Mouse (Mus musculus): ENCODE data around the gene Pus7. TPM values are rescaled to one million over a fixed set of nuclear protein-coding genes. Genes with fewer than 3 reads are reported as not detected.

Pus7 gene
- total and polyA plus RNA-seq, 2 experiments from 2014 or later: 13.4 to 13.7 TPM

- ATAC-seq (ENCODE audit: low FRiP score): no peak
- H3K9me3 ChIP-seq (ENCODE audit: low read length): no peaks in the 10 kb centered on the region
- no peak overlapping the region for H3K27ac ChIP-seq (ENCODE audit: low read depth, low read length)
- no peak for TF ChIP-seq CTCF (IDR thresholded peaks at IDR 0.05)
- 55% methylated on average over 8 of the region's 8 CpGs for WGBS
- H3K4me3 ChIP-seq (ENCODE audit: low read depth, low read length): peak overlapping the region; percentile 75
- H3K4me1 ChIP-seq (ENCODE audit: insufficient read depth, low read length): no peaks in the 10 kb centered on the region
- no peaks in the 10 kb centered on the region for H3K27me3 ChIP-seq (ENCODE audit: insufficient read depth, low read length)
- DNase-seq (ENCODE audit: low spot score): no peak
- no peaks in the 10 kb centered on the region for H3K36me3 ChIP-seq (ENCODE audit: insufficient read depth, low read length)
- peak overlapping the region; percentile 46 for H3K4me2 ChIP-seq (ENCODE audit: low read depth, low read length, poor library complexity, severe bottlenecking)
- no peak overlapping the region for H3K9ac ChIP-seq (replicated peaks; ENCODE audit: low read length, poor library complexity, severe bottlenecking)
Measured at GRCm38 (mm10) chr5:23782051-23782810, 1.3 kb downstream of the Pus7 start.

DNA sequence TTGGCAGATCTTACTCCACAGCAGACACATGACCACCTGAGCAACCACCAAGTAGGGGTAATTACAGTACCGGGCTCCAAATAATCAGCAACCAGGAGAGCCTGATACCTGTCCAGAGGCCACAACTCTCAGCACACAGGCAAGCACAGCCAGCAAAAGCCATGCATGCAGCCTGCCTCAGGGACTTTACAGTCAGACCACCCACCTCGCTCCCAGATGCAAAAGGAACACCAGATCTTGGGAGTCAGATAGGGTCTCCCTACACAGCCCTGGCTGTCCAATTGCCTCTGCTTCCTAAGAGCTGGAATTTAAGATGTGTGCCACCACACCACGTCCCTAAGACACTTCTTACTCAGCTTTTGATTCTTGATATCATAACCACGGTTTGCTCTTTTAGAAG, 2.3 kb downstream of the Pus7 start:
- Histone ChIP-seq H3K36me3 (ENCODE audit: insufficient read depth, low read length) (no peaks in the 10 kb centered on the region), H3K9me3 (ENCODE audit: low read length) (no peaks in the 10 kb centered on the region), H3K9ac (replicated peaks; ENCODE audit: low read length, poor library complexity, severe bottlenecking) (no peak overlapping the region), H3K4me1 (ENCODE audit: insufficient read depth, low read length) (no peaks in the 10 kb centered on the region), H3K27me3 (ENCODE audit: insufficient read depth, low read length) (no peaks in the 10 kb centered on the region), H3K27ac (ENCODE audit: low read depth, low read length) (no peak overlapping the region), H3K4me3 (ENCODE audit: low read depth, low read length) (no peak overlapping the region), H3K4me2 (ENCODE audit: low read depth, low read length, poor library complexity, severe bottlenecking) (no peak overlapping the region)
- 97% methylated on average over 4 of the region's 4 CpGs for WGBS
- TF ChIP-seq CTCF (IDR thresholded peaks at IDR 0.05): no peak
- DNase-seq (ENCODE audit: low spot score) (no peak), ATAC-seq (ENCODE audit: low FRiP score) (no peak)

DNA sequence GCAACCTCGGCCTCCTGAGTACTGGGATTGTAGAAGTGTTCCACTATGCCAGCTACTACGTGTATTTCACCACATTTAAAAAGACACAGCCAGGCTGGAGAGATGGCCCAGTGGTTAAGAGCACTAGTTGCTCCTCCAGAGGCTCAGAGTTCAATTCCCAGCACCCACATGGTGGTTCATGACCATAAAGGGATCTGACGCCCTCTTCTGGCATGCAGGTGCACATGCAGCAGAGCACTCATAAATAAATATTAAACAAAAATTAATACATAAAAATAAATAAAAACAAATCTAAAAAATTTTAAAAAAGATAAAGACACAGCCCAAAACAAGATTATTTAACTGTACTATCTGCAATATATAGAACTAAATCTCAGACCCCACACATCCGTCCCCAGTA, 3.0 kb downstream of the Pus7 start:
- no peaks in the 10 kb centered on the region for H3K9me3 ChIP-seq (ENCODE audit: low read length)
- WGBS: 90% methylated on average over 4 of the region's 4 CpGs
- H3K36me3 ChIP-seq (ENCODE audit: insufficient read depth, low read length): no peaks in the 10 kb centered on the region
- no peak overlapping the region for H3K4me3 ChIP-seq (ENCODE audit: low read depth, low read length)
- H3K9ac ChIP-seq (replicated peaks; ENCODE audit: low read length, poor library complexity, severe bottlenecking): no peak overlapping the region
- no peak for DNase-seq (ENCODE audit: low spot score)
- H3K4me2 ChIP-seq (ENCODE audit: low read depth, low read length, poor library complexity, severe bottlenecking): no peak overlapping the region
- no peaks in the 10 kb centered on the region for H3K27me3 ChIP-seq (ENCODE audit: insufficient read depth, low read length)
- no peak overlapping the region for H3K27ac ChIP-seq (ENCODE audit: low read depth, low read length)
- H3K4me1 ChIP-seq (ENCODE audit: insufficient read depth, low read length): no peaks in the 10 kb centered on the region
- peak; percentile 26; the same call in 1 of the 2 replicates for TF ChIP-seq CTCF (IDR thresholded peaks at IDR 0.05)
- no peak for ATAC-seq (ENCODE audit: low FRiP score)

GRCm38 (mm10) chr5:23774186-23774585, 9.3 kb downstream of the Pus7 start:
- H3K4me2 ChIP-seq (ENCODE audit: low read depth, low read length, poor library complexity, severe bottlenecking): no peak overlapping the region
- DNase-seq (ENCODE audit: low spot score) (no peak), ATAC-seq (ENCODE audit: low FRiP score) (no peak)
- H3K36me3 ChIP-seq (ENCODE audit: insufficient read depth, low read length): peaks cover 14% of the 10 kb centered on the region
- no peak overlapping the region for H3K9ac ChIP-seq (replicated peaks; ENCODE audit: low read length, poor library complexity, severe bottlenecking)
- H3K27ac ChIP-seq (ENCODE audit: low read depth, low read length): no peak overlapping the region
- H3K27me3 ChIP-seq (ENCODE audit: insufficient read depth, low read length): no peaks in the 10 kb centered on the region
- WGBS: 87% methylated on average over 6 of the region's 6 CpGs
- no peak for TF ChIP-seq CTCF (IDR thresholded peaks at IDR 0.05)
- H3K9me3 ChIP-seq (ENCODE audit: low read length): no peaks in the 10 kb centered on the region
- H3K4me1 ChIP-seq (ENCODE audit: insufficient read depth, low read length): no peaks in the 10 kb centered on the region
- H3K4me3 ChIP-seq (ENCODE audit: low read depth, low read length): no peak overlapping the region

DNA sequence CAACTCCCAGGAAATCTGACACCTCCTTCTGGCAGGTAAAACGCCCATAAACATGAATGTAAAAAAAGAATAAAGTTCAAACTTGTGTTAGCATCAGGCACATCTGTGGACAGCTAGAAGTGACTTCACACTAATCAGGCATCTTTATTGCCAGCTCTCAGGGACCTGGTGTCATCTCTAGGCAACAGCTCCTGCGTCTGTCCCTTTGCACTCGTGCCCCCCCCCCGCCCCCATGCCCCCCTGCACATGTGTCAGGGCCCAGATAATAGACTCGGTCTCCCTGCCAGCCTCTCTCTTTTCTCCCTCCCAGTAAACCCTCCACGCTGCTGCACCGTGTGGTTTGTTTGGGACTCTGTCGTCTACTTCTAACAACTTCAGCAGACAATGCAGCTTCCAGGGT, 12.4 kb downstream of the Pus7 start:
- H3K9ac ChIP-seq (replicated peaks; ENCODE audit: low read length, poor library complexity, severe bottlenecking): no peak overlapping the region
- no peaks in the 10 kb centered on the region for H3K9me3 ChIP-seq (ENCODE audit: low read length)
- H3K27me3 ChIP-seq (ENCODE audit: insufficient read depth, low read length): no peaks in the 10 kb centered on the region
- DNase-seq (ENCODE audit: low spot score) (peak; percentile 9), ATAC-seq (ENCODE audit: low FRiP score) (no peak)
- no peaks in the 10 kb centered on the region for H3K4me1 ChIP-seq (ENCODE audit: insufficient read depth, low read length)
- TF ChIP-seq CTCF (IDR thresholded peaks at IDR 0.05): no peak
- no peak overlapping the region for H3K4me2 ChIP-seq (ENCODE audit: low read depth, low read length, poor library complexity, severe bottlenecking)
- peaks cover 30% of the 10 kb centered on the region for H3K36me3 ChIP-seq (ENCODE audit: insufficient read depth, low read length)
- no peak overlapping the region for H3K27ac ChIP-seq (ENCODE audit: low read depth, low read length)
- 49% methylated on average over 8 of the region's 8 CpGs for WGBS
- no peak overlapping the region for H3K4me3 ChIP-seq (ENCODE audit: low read depth, low read length)

- Histone ChIP-seq H3K27ac (ENCODE audit: low read depth, low read length) (no peak overlapping the region), H3K9me3 (ENCODE audit: low read length) (no peaks in the 10 kb centered on the region)
Measured at GRCm38 (mm10) chr5:23764557-23764956, 19.0 kb downstream of the Pus7 start.

More at GRCm38 (mm10) chr5:23764557-23764956, 19.0 kb downstream of the Pus7 start:
- WGBS: 90% methylated on average over 5 of the region's 5 CpGs
- ATAC-seq (ENCODE audit: low FRiP score) (no peak), DNase-seq (ENCODE audit: low spot score) (no peak)
- Histone ChIP-seq H3K4me2 (ENCODE audit: low read depth, low read length, poor library complexity, severe bottlenecking) (no peak overlapping the region), H3K4me1 (ENCODE audit: insufficient read depth, low read length) (no peaks in the 10 kb centered on the region), H3K27me3 (ENCODE audit: insufficient read depth, low read length) (no peaks in the 10 kb centered on the region), H3K4me3 (ENCODE audit: low read depth, low read length) (no peak overlapping the region), H3K9ac (replicated peaks; ENCODE audit: low read length, poor library complexity, severe bottlenecking) (no peak overlapping the region), H3K36me3 (ENCODE audit: insufficient read depth, low read length) (peaks cover 36% of the 10 kb centered on the region)
- TF ChIP-seq CTCF (IDR thresholded peaks at IDR 0.05): no peak
